Mouse (Mus musculus) layer of hippocampus, adult 9-10 months (tissue): ENCODE measurements around the gene Rbms1.

Source experiments
- DNase-seq: peaks from one replicate; pipeline ENCODE4 v3.0.0; 2022; ENCODE audit warnings: low spot score

The Rbms1 gene

DNA sequence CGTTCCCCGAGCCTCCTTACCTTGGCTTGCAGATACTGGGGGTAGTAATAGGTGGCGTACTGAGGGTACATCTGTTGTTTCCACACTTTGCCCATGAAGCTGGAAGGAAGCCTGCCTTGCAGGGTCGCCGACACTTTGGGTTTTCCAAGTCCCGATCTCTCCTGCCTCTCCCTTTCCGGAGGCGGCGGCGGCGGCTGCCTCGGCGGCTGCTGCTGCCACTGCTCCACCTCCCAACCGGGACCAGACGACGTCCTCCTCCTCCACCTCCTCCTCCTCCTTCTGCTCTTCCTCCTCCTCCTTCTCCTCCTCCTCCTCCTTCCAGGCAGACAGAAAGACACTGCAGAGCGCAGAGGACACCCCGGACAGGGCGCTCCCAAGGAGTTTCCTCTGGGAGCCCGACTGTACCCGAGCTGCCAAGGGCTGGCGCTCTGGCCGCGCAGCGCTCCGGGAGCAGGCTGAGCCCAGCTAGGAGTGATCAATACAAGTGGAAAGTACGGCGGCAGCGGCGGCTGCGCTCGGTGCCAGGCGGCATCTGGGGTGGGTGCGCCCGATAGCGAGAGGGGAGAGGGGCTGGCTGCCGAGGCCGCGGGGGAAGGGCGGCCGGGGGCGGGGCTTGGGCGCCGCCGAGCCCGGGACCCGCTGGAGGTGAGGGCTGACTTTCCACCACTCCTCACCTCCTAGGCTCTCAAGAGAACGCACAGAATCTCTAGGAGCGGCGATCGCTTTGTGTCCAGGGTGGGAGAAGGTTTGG, at the start of gene Rbms1:
Gene Rbms1, minus strand, starts transcription at position 522 of the 751 bp plus-strand sequence.
- peak; percentile 9 for DNase-seq

GRCm38 (mm10) chr2:61012249-61012828, 49.3 kb upstream of the Rbms1 start:
- DNase-seq, result no peak

DNA sequence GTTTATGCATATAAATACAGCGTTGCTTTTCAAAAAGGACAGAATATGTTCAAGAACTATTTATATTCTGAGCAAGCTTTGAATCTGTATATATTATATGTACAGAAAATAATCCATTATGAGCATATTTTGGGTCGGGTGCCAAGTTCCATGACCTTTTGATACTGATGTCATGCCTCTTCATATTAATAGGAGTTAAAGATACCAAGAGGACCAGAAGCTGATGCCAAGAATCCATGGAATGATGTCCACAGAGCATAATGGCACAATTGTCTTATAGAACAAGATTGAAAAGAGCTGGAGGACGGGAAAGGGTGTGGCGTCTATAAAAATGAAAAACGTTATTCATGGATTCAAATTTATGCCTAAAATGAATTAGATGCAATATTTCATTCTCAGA, 23.3 kb upstream of the Rbms1 start:
- DNase-seq, result no peak

- no peak for DNase-seq
These were observed 15.7 kb upstream of the Rbms1 start for GRCm38 (mm10) chr2:60978538-60979313.

DNA sequence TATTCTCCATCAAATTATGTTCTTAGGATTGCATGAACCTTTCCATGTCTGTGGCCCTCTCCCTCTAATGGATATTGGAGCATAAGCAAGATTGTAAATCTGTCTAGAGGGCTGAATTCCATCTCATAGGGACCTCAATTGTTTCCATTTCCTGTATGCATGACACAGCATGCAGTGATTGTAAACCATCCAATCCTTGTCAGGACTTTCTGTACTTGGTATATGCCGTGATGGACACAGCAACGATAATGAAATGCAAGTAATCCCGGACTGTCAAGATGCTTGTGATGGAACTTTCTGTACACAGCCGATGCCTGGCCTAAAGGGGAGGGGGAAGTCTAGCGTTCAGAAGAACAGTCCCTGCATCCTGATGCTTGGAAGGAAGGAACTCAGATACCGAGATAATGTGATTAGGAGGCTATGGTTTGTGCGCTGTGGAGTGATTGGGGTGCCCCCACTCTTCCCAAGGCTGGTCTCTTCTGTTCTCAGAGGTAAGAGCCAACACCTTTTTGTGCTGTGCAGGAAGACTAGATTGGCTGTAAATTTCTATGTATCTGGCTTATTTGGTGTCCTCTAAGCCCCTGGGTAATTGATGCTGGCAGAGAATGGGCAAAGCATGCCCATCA, 9.3 kb upstream of the Rbms1 start:
- DNase-seq, result no peak

GRCm38 (mm10) chr2:60963616-60964015, 624 bp upstream of the Rbms1 start:
- DNase-seq, result no peak

DNA sequence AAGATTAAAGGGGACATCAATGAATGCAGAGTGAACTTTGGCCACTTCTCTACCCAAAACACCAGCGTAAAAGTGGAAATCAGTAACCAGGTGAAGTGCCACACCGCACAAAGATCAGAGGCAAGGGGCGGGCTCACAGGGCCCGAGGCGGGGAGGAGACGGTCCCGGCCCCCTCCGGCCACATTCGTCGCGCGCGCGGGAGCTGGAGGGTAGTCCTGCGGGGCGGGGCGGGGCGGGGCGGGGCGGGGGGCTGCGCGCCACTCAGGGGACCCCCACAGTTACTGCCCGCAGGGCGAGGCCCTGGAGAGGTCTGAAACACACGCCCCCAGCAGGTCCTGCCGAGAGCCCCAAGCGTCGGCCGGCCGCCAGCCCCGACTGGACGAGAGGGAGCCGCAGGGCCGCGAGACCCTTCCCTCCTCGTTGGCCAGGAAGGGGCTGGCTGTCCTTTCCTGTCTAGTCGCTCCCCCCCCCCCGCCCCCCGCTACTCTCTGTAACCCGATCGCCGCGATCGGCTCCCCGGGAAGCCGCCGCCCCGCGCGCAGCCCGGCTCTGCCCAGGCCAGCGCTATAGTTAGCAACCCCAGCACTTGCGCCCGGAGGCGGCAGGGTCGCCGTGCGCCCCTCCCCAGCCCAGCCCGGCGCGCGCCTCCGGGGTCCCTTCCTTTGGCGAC, 856 bp downstream of the Rbms1 start:
- DNase-seq, result no peak

DNA sequence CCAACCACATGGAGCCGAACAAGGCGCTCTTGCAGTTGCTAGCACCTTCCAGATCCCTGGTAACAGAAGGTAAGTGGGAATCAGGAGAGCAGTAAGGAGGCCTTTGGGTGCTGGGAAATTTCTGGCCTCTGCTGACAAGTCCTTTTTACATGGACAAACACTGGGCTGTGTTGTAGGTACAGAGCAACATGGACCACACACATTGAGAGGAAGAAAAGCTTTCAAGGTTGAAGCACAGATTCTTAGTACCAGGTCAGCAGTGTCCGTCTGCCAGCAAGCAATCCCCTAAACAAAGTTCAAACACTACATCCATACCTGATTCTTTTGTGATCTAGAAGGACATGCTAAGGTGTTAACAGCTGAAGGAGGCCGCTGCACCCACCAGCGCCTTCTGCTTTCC, 1.7 kb downstream of the Rbms1 start:
- no peak for DNase-seq

- no peak for DNase-seq
These were observed 14.8 kb downstream of the Rbms1 start for GRCm38 (mm10) chr2:60948241-60948640.

DNA sequence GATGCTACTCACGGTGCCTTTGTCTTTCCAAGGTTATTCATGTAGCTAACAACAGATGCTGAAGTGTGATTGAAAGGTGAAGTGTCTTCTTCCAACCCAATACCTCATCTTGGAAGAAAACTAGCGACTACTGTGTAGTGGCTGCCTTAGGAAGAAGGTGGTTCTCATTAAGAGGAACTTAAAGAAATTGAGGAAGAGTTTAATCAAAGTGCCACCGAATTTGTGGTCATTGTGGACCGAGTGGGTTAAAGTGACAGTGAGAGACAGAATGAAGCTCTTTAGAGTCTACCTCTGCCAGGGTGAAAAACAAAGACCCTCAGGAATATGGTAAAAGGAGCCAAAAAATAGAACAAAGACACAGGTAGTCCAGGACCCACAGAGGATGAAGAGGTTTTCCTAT, 15.2 kb downstream of the Rbms1 start:
- DNase-seq, result no peak

GRCm38 (mm10) chr2:60940454-60940961, 22.5 kb downstream of the Rbms1 start:
- DNase-seq, result no peak

DNA sequence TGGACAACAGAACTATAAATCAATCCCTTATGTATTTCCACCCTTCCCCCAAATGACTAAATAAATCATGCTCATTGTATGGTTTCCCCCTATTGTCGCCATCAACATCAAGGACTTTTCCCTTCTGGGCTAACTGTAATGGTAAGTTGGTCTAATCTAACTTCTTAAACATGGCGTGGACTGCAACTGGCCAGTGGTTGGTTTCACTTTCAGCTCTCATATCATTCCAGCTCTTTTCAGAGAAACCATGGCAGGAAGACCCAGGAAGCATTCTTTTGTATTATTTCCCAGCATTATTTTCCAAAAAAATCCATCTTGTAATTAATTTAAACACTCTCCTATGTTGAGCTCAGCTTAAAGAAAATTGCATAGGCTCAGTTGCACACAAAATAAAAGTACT, 23.0 kb downstream of the Rbms1 start:
- DNase-seq, result no peak

DNA sequence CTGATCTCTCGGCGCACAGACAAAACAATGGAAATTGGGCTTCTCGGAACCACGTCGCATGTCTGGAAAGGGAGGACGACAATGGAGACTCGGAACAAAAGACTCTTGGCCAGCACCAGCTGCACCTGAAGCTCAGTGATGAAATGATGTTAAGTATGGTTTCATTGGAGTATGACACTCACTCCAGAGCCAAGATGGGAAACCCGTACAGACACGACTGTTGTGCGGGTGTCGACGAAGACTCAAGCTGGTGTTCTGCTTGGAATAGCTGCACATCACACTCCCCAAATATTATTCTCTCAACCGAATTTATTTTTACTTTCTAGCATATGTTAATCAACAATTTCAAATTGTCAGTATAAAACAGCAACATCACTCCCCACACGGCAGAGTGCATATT, 26.1 kb downstream of the Rbms1 start:
- DNase-seq, result no peak

DNA sequence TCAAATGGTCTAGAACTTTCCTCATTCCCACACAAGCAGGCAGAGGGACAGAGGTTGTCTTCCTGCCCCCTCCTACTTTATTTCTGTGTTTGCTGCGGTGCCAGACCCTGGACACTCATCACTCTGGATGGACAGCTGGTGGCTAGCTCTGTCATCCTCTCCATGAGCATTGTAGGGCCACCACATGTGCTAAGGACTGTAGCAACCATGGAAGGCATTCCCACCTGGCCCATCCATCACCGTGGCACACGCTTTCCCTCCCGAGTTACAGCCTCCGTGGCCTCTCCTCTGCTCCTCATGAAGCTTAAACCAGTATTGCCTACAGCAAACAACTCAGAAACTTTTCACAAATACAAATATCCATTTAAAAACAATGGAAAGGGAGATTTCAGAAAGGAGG, 34.0 kb downstream of the Rbms1 start:
- DNase-seq, result no peak

- no peak for DNase-seq
These were observed 34.9 kb downstream of the Rbms1 start for GRCm38 (mm10) chr2:60927906-60928775.

GRCm38 (mm10) chr2:60925063-60925462, 37.9 kb downstream of the Rbms1 start:
- no peak for DNase-seq

DNA sequence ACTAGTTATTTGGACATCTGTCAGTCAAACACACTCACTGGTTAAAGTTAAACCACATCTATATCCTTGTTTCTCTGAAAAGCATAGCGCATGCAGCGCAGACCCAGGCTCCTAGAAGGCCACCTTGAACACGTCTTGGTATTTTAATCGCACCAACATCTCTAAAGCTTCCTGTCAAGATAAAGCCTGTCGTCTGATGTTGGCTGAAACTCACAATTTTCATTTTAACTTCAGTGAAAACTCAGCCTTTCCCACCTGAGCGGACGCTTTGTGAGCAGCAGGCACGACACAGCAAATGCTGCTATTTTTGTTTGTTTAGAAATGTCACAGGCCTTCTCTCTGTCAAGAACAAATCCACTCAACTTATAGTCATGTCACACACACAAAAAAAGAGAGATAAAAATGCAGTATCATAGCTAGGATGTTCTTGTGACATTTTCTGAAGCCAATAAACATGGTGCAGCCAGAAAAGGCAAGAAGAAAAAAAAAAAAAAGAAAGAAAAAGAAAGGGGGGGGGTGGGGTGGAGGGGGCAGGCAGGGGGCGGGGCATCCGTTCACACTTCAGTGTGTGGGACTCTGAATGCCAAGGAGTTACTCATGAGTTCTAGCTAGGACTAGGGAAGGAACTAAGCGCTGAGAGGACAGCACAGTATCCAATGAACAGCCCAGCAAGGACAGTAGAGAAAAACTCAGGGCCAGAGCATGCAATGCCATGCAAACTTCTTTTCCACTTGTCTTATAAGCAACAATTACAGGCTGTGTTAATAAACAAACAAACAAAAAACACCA, 39.0 kb downstream of the Rbms1 start:
- DNase-seq, result no peak

DNA sequence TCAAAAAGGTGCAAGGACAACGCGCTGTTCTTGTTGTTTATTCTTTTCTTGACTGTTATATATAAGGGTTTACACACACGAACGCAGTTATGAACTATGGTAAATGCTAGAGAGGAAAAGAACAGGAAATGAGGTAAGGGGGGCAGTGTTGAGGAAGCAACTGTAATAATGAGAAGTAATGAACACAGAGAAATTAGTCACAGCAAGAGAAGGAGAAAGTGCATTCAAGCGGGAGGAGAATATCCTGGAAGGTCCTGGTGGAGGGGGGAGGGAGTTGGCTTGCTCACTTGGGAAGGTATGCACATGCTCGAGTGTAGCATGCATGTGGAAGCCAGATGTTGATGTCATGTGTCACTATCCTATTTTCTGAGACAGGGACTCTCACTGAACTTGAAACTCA, 39.9 kb downstream of the Rbms1 start:
- no peak for DNase-seq

- DNase-seq, result no peak
These were observed 40.6 kb downstream of the Rbms1 start for GRCm38 (mm10) chr2:60922351-60922750.

- no peak for DNase-seq
These were observed 42.9 kb downstream of the Rbms1 start for GRCm38 (mm10) chr2:60920076-60920475.
